Mouse (Mus musculus) cerebellum, adult 18-20 months (tissue): ENCODE measurements around the gene Slc9a8.
A peak's percentile ranks its signal among the peaks of the same experiment; 100 is the strongest.

Source experiments
- DNase-seq, 2 experiments: peaks; one replicate each; pipeline ENCODE4 v3.0.0; 2021

Slc9a8 gene

DNA sequence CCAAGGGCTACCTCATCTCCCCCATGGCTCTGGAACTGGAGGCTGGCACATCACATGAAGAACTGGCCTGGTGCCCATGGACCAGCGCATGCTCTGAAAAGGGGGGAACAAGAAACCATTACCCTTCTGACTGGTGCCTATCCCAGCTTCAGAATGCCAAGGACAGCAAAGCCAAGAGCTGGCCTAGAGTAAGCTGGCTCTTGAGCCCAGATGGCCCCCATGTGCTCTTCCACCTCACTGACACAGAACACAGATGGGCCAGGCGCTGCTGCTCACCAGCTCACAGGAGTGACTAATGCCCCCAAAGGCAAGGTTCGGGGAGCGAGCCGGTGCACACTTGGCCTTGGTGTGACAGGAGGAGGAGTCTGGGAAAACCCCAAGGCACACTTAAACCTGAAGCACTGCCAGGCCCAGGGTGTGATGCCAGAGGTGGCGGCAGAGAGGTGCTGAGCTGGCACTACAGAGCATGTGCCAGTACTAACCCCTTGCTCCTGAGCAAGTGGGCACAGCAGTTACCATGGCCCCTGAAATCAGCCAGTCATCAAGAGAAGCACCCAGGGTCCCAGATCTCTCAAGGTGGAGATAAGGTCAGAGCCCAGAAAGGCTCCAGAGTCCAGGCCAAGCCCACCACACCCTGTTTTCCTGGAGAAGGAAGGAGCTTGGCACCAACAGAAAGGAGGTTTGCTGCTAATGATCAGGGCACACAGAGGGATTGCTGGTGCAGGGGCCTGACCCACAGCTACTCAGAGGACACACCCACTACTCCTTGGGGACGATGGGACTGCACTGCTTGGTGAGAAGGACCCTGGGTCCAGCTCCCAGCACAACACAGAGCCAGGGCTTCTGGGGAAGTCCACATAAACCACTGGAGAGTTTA, 64.2 kb downstream of the Slc9a8 start:
- peak; percentile 91 for DNase-seq

DNA sequence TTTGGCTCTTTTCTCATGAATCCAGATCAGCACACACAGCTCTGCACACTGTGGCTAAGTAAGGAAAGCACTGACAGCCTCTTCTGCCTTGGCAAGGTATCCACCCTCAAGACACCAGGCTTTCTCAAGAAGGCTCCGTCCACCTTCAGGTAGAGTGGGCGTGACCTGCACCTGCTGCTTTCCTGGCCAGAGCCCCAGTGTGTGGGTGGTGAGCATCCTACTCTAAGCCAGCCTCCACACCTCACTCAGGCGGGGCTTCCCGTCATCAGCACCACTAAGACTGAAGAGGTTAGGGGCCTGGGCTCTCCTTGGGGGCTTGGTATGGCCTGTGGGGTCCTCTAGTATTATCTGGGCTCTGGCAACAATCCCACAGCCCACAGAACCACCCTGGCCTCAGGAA, 65.1 kb downstream of the Slc9a8 start:
- DNase-seq, result peak; percentile 69 to 70

DNA sequence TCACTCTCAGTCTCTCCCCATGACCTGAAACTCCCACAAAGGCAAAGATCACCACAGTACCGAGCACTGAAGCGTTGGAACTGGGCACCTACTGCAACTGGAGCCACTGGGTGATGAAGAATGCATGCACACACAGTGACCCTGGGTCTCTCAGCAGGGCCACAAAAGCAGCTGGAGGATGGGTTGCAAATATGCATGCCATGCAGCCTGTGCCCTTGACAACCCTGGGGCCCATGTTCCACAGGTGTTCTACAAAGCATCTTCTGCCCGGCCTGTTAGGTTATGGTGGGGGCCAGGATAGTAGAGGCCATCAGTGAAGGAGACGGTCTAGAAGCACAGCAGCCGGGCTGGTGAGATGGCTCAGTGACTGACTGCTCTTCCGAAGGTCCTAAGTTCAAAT, 66.0 kb downstream of the Slc9a8 start:
- no peak for DNase-seq

DNA sequence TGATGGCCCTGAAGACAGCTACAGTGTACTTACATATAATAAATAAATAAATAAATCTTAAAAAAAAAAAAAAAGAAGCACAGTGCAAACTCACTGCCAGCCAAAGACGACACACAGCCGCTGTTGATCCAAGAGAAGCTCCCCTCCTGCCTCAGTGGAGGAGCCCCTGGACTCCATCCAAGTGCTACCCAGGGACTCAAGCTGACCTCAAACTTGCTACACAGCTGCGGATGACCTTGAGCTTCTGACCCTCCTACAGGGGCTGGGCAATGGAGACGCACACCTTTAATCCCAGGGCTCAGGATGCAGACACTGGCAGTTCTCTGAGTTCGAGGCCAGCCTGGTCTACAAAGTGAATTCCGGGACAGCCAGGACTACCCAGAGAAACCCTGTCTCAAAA, 66.5 kb downstream of the Slc9a8 start:
- no peak for DNase-seq

DNA sequence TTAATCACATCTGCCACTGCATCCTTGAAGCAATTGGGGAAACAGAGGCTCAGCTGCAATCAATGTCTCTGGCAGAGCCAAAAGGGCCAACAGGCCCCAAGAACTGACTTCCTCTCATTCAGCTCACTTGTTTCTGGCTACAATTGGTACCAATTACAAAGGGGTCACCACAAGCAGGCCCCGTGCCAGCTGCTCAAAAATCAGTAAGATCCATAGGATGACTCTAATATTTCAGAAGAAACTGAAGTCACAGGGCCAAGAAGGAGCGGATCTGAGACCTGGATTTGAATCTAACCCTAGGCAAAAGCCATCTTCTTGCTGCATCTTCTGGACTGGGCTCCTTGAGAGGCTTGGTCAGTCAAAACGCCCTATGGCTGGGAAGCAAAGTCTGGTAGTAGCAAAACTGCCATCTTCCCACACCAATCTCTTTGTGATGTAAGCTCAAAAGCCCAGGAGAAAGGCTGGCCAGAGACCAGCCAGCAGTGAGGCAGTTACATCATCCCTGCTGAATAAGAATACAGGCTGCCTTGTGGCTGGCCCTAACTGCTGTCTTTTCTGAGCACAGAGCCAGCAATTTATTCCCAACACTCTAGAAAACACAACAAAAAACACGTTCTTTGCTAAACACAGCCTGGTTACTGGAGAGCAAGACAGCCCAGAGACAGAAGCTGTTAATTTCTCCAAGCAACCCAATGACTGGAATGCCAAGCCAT, 69.5 kb downstream of the Slc9a8 start:
- DNase-seq, result no peak

DNA sequence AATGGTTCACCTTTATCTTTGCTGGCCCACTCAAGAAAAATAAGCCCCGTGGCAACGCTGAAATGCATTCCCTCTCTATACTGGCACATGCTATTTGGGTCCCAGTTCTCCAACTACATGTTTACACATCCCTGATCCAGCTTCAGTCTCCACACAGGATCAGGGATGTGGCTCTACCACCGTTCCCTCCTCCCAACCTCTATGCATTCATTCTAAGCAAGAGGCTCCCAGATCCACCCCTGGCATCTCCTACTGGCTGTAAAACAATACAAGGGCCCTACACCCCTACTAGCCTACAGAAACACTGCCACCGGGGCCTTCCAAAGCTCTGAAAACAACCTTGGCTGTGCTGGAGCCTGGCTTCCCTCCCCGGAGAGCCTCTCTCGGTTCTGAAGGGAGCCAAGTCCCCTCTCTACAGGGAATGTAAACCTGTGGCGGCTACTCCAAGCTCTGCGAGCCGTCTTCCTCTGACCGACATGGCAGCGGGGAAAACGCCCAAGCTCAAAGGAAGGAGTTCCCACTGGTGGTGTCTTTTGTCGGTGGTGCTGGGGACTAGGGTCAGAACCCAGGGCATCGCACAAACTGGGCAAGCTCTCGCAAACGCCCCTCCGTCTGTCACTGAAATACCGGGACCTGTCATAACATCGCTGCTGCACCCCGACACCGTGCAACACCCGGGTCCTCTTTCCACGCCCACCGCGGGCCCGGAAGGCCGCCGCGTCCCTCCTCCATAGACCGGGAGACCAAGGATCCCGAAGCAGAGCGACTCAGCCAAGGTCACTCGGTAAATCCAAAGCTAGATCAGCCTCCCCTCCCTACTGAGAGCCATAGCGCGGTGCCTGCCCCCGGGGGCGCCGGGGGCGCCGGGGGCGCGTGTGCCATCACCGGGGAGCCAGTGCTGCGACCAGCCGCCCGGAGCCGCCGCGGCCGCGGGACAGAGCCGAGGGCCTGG, 70.5 kb downstream of the Slc9a8 start, which contains the start of gene Rnf114:
Rnf114 (plus strand) TSS at position 889 of the 952 bp plus-strand sequence.
- no peak for DNase-seq

DNA sequence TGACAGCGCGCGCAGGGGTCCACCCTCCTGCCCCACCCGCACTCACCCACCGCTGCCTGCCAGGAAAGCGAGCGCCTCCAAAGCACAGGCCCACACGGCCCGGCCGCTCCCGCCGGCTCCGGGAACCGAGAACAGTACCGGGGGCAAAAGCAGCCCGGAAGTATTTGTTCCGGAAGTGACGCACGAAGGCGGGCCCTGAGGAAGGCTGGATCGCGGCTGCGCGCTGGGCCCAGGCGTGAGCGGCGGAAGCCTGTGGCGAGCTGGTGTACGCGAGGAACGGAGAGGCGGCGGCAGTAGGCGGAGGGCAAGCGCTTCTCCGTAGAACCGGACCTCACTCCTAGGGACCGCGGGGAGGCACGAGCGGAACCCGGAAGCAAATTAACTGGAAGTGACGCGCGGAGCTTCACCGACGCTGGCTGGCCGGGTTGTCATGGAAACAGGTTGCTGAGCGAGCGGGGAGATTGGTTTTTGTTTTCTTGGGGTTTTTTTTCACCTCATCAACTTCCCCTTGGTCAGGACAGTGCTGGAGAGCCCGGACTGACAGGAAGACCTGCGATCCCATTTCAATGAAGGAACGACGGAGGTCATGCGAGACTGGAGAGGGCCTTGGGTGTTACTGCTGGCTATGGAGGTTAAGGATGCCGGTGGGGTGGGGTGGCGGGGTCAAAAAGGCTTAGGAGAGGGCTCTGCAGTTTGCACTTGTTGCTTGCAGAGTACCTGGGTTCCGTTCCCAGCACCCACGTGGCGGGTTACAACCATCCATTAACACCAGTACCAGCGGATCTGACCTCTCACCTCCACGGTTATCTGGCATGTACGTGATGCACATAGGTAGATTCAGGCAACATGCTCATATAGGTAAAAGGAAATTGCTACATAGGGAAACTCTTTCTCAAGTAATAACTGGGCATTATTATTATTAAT, 71.5 kb downstream of the Slc9a8 start, which contains the start of gene Spata2:
Spata2 (minus strand) TSS at position 175 of the 924 bp plus-strand sequence.
- DNase-seq, result peak; percentile 94 to 96

DNA sequence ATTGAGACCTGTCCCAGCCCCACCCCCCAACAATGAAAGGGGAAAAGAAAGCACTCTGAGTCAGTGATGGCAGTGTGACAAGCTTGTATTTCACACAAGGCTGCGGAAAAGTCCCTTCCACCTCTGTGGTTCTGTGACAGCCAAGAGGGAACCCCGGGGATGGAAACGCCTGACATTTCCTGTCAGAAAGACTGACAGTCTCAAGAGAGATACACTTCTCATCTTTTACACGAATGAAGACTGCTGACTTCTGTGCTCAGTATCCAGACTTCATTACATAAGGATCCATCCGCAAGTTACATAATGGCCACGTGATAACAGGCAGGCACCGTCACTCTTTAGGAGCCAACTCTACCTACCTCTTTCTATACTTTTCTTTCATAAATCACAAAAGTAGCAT, 74.9 kb downstream of the Slc9a8 start:
- no peak for DNase-seq

DNA sequence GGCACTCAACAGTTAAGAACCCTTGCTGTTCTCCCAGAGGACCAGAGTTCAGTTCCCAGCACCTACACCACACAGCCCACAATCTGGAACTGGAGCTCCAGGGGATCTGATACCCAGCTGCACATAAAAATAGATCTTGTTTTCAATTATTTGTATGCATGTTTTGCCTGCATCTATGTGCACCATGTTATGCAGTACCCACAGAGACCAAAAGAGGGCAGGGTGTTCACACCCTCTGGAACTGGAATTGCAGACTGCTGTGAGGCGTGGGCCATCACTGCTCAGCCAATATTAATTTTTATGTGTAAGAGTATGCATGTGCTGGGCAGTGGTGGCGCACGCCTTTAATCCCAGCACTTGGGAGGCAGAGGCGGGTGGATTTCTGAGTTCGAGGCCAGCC, 75.8 kb downstream of the Slc9a8 start:
- DNase-seq, result no peak

DNA sequence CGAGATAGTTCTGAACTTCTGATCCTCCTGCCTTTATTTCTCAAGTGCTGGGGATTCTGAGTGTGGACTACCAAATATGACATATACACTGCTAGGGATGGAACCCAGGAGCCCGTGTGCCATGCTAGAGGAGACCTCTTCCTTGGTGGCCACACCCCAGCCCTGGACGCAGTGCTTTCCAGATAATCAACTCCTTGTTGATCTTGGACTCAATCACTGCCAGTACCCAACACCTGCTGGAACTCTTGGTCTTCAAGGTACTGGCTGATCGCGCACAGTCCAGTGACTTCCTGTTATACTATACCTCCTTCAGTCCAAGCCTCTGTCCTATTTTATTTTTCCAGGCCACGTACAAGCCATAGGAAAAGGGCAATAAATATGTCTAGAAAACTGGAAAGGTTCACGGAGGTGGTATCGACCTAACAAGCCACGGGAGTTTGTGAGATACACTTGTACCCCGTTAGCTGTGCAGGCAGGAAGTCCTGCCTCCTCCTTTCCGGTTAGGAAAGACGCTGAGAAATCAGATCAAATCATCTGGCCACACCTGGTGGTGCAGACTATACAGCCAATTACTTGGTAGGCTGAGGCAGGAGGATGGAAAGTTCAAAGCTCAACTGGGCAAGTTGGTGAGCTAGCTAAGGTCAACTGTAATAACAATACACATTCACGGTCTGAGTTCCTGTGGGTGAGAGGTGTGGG, 81.2 kb downstream of the Slc9a8 start:
- DNase-seq, result peak in 1 of 2 experiments; percentile 4

DNA sequence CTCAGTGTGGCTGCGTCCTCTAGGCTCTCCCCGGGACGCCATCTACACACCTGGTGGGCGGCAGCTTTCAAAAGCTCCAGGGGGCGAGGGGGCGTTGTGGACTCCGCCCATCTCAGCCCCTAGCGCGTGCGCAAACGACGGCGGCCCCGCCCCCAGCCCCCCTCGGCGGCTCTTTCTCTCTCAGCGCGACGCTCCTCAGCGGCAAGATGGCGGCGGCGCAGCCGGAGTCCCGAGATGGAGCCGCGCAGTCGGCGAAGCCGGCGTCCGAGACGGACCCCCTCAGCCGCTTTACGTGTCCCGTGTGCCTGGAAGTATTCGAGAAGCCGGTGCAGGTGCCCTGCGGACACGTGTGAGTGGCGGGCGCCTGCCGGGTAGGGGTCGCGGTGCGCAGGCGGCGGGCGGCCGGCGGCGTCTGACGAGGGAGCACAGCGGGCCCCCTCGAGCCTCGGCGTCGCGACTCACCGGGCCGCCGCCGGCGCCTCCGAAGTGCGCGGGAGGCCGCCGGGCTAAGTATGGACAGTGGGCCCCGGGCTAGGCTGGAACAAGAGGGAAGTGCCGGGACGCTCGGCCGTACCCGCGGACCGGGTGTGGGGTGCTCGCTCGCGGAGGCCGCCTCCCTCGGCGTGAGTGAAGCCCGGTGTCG, 81.9 kb downstream of the Slc9a8 start:
- peak; percentile 86 to 91 for DNase-seq

DNA sequence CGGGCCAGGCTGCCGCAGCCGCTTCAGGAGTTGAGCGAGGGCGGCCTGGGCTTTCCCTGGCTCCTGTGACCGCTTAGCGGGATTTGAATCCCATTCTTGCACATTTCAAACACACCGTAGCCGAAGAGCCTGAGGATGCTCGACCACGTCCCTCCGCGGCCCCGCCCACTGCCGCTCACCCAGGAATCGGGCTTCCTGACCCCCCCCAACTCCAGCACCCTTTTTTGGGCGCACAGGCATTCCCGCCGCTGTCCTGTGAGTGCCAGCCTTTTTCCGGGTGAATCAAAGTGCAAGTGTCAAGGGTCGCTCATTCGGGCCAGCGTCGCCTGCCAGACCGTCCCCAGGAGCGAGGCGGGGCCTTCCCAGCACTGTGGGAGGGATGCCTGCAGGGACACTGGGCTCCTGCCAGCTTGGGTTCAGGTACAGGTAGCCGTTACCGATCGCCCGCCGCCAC, 82.4 kb downstream of the Slc9a8 start:
- DNase-seq, result peak; percentile 60 to 70

DNA sequence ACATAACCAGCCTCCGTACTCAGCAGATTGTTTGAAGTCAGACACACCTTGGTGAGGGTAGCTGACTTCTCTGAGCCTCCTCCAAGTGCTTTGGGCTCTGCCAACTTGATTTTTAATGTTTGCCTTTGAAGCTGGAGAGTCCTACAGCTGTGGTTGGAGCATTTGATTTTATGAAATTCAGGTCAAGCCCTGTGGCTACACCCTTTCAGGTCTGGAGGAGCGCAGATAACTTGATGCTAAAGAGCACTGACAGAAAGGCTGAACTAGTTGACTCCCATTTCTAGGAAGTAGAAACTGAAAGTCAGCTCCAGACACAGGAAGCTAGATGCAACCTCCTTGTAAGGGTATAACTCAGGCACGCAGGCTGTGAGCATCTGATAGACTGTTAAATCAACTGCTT, 83.6 kb downstream of the Slc9a8 start:
- DNase-seq, result peak in 1 of 2 experiments; percentile 1

DNA sequence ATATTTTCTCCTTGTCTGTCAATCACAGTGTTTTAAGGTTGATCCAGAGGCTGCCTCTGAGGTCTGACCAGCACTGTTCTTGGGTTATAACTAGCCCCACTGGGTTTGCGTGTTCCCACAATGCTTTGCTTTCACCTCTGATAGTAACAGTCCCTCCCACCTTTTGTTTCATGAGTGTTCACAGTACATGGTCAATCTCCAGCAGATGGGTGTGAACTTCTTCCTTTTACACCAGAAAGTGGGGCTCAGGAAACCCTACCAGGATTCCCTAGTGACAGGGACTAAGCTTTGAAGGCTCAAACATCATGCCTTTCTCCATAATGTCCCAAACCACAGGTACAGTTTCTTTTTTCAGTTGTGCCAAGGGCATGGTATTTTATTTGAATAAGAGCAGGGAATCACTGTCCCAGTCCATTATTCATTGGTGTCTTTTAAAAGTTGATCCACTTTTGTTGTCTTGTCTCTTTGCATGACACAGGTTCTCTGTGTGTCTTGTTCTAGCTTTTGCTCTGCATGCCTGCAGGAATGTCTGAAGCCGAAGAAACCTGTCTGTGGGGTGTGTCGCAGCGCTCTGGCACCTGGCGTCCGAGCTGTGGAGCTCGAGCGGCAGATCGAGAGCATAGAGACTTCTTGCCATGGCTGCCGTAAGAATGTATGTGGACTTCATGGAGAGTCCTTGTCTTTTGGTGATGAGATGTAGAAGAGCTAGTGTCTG, 85.2 kb downstream of the Slc9a8 start:
- peak in 1 of 2 experiments; percentile 7 for DNase-seq

DNA sequence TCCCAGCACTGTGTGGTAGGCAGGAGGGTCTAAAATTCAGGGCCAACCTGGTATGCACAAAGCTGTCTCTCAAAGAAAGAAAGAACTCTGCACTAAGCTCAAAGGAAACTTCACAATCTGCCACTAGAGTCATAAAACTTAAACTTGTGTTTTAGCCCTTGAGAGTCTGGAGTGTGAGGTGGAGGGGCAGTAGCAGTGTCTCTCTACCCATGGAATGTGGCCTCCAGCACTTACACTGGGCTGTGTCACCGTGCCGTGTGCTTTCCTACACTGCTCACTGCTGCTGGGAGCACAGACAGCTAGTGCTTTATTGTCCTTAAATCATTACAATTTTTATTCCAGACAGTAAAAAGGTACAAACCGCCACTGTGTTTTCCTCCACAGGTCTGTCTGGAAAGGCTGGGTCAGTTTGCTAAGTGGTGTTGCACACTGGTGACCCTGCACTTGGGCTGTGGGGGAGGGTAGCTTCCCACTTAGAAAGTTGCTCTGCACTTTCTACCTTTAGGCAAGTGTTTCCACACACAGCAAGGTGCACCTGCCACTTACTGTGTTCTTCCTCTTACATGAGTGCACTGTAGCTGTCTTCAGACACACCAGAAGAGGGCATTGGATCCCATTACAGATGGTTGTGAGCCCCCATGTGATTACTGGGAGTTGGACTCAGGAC, 86.3 kb downstream of the Slc9a8 start:
- DNase-seq, result peak in 1 of 2 experiments; percentile 1

DNA sequence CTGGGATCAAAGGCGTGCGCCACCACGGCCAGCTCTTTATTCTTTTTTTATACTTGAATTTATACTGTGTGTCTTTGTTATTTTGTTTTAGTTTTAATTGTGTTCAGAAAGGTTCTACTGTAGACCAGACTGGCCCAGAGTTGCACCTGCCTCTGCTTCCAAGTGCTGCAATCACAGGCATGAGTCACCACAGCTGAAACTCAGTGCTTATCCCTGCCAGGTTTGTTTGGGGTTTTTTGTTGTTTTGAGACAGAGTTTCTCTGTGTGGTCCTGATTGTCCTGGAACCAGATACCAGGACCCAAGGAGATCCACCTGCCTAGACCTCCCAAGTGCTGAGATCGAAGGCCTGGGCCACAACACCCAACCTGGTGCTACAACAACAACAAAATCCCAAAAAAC, 87.1 kb downstream of the Slc9a8 start:
- peak in 1 of 2 experiments; percentile 4 for DNase-seq

DNA sequence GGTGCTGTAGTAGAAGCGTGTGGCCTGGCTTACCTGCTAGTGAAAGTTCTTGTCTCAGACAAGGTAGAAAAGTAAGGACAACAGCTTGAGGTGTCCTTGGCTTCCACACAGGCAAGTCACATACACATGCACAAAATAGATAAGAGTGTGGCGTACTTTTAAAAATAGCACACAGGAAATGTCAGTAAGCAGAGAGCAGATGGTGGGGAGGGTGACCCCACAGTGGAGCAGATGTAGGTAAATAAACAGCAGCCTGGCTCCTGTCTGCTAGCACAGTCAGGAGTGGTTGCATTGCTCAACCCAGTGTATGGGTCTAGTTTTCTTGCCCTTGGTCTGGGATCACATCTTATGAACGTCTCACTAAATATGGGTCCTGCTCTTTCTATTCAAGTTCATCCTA, 89.0 kb downstream of the Slc9a8 start:
- DNase-seq, result peak in 1 of 2 experiments; percentile 7

DNA sequence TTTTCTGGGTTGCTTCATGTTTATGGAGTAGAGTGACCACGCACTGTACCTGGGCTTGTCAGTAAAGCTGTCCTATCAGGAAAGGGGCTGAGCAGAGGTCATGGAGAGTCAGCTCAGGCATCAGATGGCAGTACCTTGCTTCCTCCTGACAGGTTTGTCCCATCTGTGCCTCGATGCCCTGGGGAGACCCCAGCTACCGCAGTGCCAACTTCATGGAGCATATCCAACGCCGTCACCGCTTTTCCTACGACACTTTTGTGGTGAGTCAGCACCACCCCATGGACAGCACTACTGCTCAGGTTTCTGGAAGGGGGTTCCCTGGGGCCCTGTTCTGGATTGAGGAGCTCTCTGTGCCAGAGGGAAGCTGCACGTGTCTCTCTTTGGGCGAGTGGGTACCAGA, 90.9 kb downstream of the Slc9a8 start:
- DNase-seq, result peak in 1 of 2 experiments; percentile 34

DNA sequence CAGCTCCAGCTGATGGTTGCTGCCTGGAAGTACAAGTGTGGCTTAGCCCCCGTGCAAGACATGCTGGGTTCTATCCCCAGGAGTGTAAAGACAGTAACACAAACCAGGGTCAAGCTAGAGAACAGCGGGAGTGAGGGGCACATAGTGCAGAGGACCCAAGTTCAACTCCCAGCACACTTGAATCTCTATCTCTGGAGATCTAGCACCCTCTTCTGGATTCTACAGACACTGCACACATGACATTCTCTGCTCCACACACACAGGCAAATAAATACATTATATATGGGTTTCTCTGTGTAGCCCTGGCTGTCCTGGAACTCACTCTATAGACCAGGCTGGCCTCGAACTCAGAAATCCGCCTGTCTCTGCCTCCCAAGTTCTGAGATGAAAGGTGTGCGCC, 91.5 kb downstream of the Slc9a8 start:
- peak in 1 of 2 experiments; percentile 37 for DNase-seq
